Mouse (Mus musculus) liver, postnatal 0 days (tissue): ENCODE measurements around the gene Rpl27.
"Not testable (repeated sequence)": the region's sequence is repeated elsewhere in the genome, so short reads cannot be mapped to it uniquely, and the experiment has no call there.

Experiments used
- CTCF ChIP-seq: sonication (generic); IDR thresholded peaks from 2 replicates; pipeline ENCODE4 v1.5.1; 2016; ENCODE audit warnings: antibody characterized with exemption, low read depth
- EP300 ChIP-seq: IDR thresholded peaks from 2 replicates; pipeline ENCODE4 v1.6.1; 2016; ENCODE audit warnings: antibody characterized with exemption, low read depth, mild to moderate bottlenecking

DNA sequence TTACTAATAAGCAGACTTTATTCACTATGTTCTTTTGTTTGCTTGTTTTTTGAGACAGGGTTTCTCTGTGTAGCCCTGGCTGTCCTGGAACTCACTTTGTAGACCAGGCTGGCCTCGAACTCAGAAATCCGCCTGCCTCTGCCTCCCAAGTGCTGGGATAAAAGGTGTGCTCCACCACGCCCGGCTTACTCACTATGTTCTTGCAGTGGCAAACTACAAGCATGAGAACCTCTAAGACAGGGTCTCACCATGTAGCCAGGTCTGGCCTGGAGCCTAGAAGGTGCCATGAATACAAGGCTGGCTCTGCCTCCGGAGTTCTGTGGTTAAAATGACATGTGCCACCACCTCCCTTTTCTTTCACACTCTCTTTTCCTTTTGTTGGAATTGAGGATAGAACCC lies 24.5 kb downstream of the Rpl27 start:
- not testable (repeated sequence) for TF ChIP-seq EP300, CTCF
